Mouse (Mus musculus) stomach, embryonic 16.5 days (tissue): ENCODE data around the gene Gm21961. TPM values are rescaled to one million over a fixed set of nuclear protein-coding genes. Genes with fewer than 3 reads are reported as not detected.
"Not testable (repeated sequence)": the region's sequence is repeated elsewhere in the genome, so short reads cannot be mapped to it uniquely, and the experiment has no call there.

Experiments used
- ATAC-seq: fragments of 200-750 bp; cut with Nextera tagmentation; 2 replicates; pipeline ENCODE4 v1.8.0; 2017; ENCODE audit warnings: moderate number of reproducible peaks, moderate TSS enrichment; ENCODE audit not compliant: insufficient read depth, low FRiP score
- H3K27ac ChIP-seq: fragments of 300-500 bp; sonication (generic); 2 replicates; pipeline ENCODE4 v1.5.1; 2014; ENCODE audit warnings: low read length
- H3K27me3 ChIP-seq: fragments of 300-500 bp; sonication (generic); 2 replicates; pipeline ENCODE4 v1.6.1; 2014; ENCODE audit warnings: low read length, control low read depth, mixed read lengths; ENCODE audit not compliant: control insufficient read depth, insufficient read depth
- H3K36me3 ChIP-seq: fragments of 300-500 bp; sonication (generic); 2 replicates; pipeline ENCODE4 v1.6.1; 2014; ENCODE audit warnings: low read length; ENCODE audit not compliant: control insufficient read depth, insufficient read depth
- H3K4me1 ChIP-seq: fragments of 300-500 bp; sonication (generic); 2 replicates; pipeline ENCODE4 v1.6.1; 2014; ENCODE audit warnings: low read length, control low read depth, mixed read lengths; ENCODE audit not compliant: control insufficient read depth, insufficient read depth
- H3K4me2 ChIP-seq: fragments of 300-500 bp; sonication (generic); 2 replicates; pipeline ENCODE4 v1.6.1; 2014; ENCODE audit warnings: low read depth, low read length, mixed read lengths
- H3K4me3 ChIP-seq: fragments of 300-500 bp; sonication (generic); replicated peaks from 2 replicates; pipeline ENCODE4 v1.5.1; 2014; ENCODE audit warnings: mild to moderate bottlenecking, low read length
- H3K9ac ChIP-seq: fragments of 300-500 bp; sonication (generic); 2 replicates; pipeline ENCODE4 v1.6.1; 2014; ENCODE audit warnings: low read length
- H3K9me3 ChIP-seq: fragments of 300-500 bp; sonication (generic); replicated peaks from 2 replicates; pipeline ENCODE4 v1.6.1; 2016; ENCODE audit warnings: low read length, control low read depth; ENCODE audit not compliant: control insufficient read depth
- WGBS: fragments of 180-500 bp; shearing (Covaris S2); extraction: QIAGEN DNeasy Blood & Tissue Kit; methylation state at CpG from one replicate; pipeline ENCODE4 v1.1.7; 2014; 5-methylcytosine and 5-hydroxymethylcytosine counted together
- polyA plus RNA-seq: library from polyadenylated mRNA; unstranded; fragments of >200 nt; fragmentation: Nextera tagmentation; extraction: Ambion mirVana; gene quantifications from 2 replicates; pipeline ENCODE4 v1.2.1, GENCODE M21; 2015

The Gm21961 gene
- polyA plus RNA-seq: not detected in 2 replicates

GRCm38 (mm10) chr15:65014804-65015203 lies at the start of gene Gm21961:
TSS of gene Gm21961 (minus strand) at chr15:65014904.
- H3K36me3 ChIP-seq: no peaks in the 10 kb centered on the region
- ATAC-seq: no peak
- no peaks in the 10 kb centered on the region for H3K27me3 ChIP-seq
- 92% methylated on average over 5 of the region's 5 CpGs for WGBS
- H3K4me2 ChIP-seq: no peak within 1 kb of the TSS
- no peak within 1 kb of the TSS for H3K9ac ChIP-seq
- H3K9me3 ChIP-seq: no peaks in the 10 kb centered on the region
- H3K4me1 ChIP-seq: no peaks in the 10 kb centered on the region
- H3K27ac ChIP-seq: no peak within 1 kb of the TSS
- H3K4me3 ChIP-seq: no peak within 1 kb of the TSS

DNA sequence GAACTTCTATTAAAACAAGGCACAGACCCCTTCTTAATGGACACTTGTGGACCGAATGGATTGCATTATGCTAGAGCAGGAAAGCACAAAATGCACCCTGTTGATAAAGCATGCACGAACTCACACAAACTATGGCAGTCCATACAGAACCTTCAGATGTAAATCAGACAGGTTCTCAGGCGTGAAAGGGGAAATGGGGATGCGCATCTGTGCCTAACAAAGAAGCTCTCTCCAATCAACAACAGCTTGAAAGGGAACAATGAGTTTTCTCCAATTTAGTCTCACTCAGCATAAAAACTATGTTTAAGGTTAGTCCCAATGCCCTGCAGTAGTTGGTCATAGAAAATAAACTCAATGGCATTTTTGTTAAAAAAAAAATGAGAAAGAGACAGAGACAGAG lies 27.3 kb upstream of the Gm21961 start:
- ATAC-seq: no peak
- Histone ChIP-seq H3K27ac (no peak overlapping the region), H3K4me1 (no peaks in the 10 kb centered on the region), H3K9ac (no peak overlapping the region), H3K4me3 (no peak overlapping the region), H3K36me3 (no peaks in the 10 kb centered on the region), H3K9me3 (no peaks in the 10 kb centered on the region), H3K4me2 (no peak overlapping the region), H3K27me3 (no peaks in the 10 kb centered on the region)
- 72% methylated on average over 4 of the region's 4 CpGs for WGBS

- H3K4me3 ChIP-seq, H3K27me3 ChIP-seq, H3K9me3 ChIP-seq, H3K4me2 ChIP-seq, H3K9ac ChIP-seq, ATAC-seq, H3K4me1 ChIP-seq, H3K27ac ChIP-seq, H3K36me3 ChIP-seq: not testable (repeated sequence)
These were observed 24.5 kb upstream of the Gm21961 start for GRCm38 (mm10) chr15:65039216-65039615.

DNA sequence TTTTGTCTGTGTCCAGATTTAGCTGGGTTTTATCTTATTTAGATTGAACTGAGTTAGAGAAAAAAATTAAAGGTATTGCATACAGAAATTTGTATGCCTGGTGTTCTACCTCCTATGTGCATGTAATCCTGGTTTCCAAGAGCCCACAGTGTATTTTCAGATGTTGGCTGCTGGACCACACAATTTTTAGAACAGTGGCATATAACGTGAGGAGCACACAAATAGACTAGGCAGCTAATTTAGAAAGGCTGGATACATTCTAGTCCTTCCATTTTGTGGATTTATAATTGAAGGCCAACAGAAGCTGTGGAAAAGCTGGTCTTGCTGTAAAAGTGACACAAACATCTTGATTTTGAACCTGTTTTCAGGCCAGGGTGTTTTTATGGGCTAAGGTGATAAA lies 3.3 kb upstream of the Gm21961 start:
- Histone ChIP-seq H3K27me3 (no peaks in the 10 kb centered on the region), H3K4me1 (no peaks in the 10 kb centered on the region), H3K27ac (no peak overlapping the region), H3K4me2 (no peak overlapping the region), H3K4me3 (no peak overlapping the region), H3K9ac (no peak overlapping the region), H3K36me3 (no peaks in the 10 kb centered on the region), H3K9me3 (no peaks in the 10 kb centered on the region)
- no peak for ATAC-seq
- 68% methylated on average over 1 of the region's 1 CpGs for WGBS

- H3K9me3 ChIP-seq: no peaks in the 10 kb centered on the region
- no peak overlapping the region for H3K9ac ChIP-seq
- no peaks in the 10 kb centered on the region for H3K4me1 ChIP-seq
- no peaks in the 10 kb centered on the region for H3K36me3 ChIP-seq
- ATAC-seq: no peak
- H3K4me2 ChIP-seq: no peak overlapping the region
- no peaks in the 10 kb centered on the region for H3K27me3 ChIP-seq
- no peak overlapping the region for H3K27ac ChIP-seq
- H3K4me3 ChIP-seq: no peak overlapping the region
These were observed 8.5 kb downstream of the Gm21961 start for GRCm38 (mm10) chr15:65006177-65006576.

GRCm38 (mm10) chr15:64994498-64994897 lies 20.2 kb downstream of the Gm21961 start:
- H3K9ac ChIP-seq: no peak overlapping the region
- no peak overlapping the region for H3K27ac ChIP-seq
- H3K36me3 ChIP-seq: no peaks in the 10 kb centered on the region
- WGBS: 81% methylated on average over 4 of the region's 4 CpGs
- no peak overlapping the region for H3K4me2 ChIP-seq
- no peak overlapping the region for H3K4me3 ChIP-seq
- no peaks in the 10 kb centered on the region for H3K4me1 ChIP-seq
- H3K27me3 ChIP-seq: no peaks in the 10 kb centered on the region
- ATAC-seq: no peak
- no peaks in the 10 kb centered on the region for H3K9me3 ChIP-seq

GRCm38 (mm10) chr15:64979976-64980375 lies 34.7 kb downstream of the Gm21961 start:
- no peaks in the 10 kb centered on the region for H3K9me3 ChIP-seq
- H3K4me3 ChIP-seq: no peak overlapping the region
- H3K9ac ChIP-seq: no peak overlapping the region
- ATAC-seq: no peak
- H3K4me1 ChIP-seq: no peaks in the 10 kb centered on the region
- H3K27ac ChIP-seq: no peak overlapping the region
- H3K4me2 ChIP-seq: no peak overlapping the region
- no peaks in the 10 kb centered on the region for H3K27me3 ChIP-seq
- WGBS: 57% methylated on average over 2 of the region's 2 CpGs
- no peaks in the 10 kb centered on the region for H3K36me3 ChIP-seq

- WGBS: 87% methylated on average over 7 of the region's 7 CpGs
- H3K4me1 ChIP-seq: no peaks in the 10 kb centered on the region
- no peak overlapping the region for H3K9ac ChIP-seq
- no peak overlapping the region for H3K4me3 ChIP-seq
- no peaks in the 10 kb centered on the region for H3K9me3 ChIP-seq
- ATAC-seq: no peak
- no peaks in the 10 kb centered on the region for H3K27me3 ChIP-seq
- no peaks in the 10 kb centered on the region for H3K36me3 ChIP-seq
- H3K27ac ChIP-seq: no peak overlapping the region
- no peak overlapping the region for H3K4me2 ChIP-seq
These were observed 38.5 kb downstream of the Gm21961 start for GRCm38 (mm10) chr15:64976044-64976805.
